Mouse (Mus musculus) urinary bladder, postnatal 4 days (tissue): ENCODE data around the gene Rap1gap2.

Source experiments
- DNase-seq, 2 experiments: peaks; one replicate each; pipeline ENCODE4 v3.0.0; 2021 to 2022; ENCODE audit warnings: low spot score in 2 of 2

The Rap1gap2 gene

GRCm38 (mm10) chr11:74537352-74537751 is 73.4 kb downstream of the Rap1gap2 start:
- no peak for DNase-seq

- DNase-seq, result no peak
Observed at GRCm38 (mm10) chr11:74536140-74536842, 74.4 kb downstream of the Rap1gap2 start.

- no peak for DNase-seq
Observed at GRCm38 (mm10) chr11:74534380-74534779, 76.3 kb downstream of the Rap1gap2 start.

- DNase-seq, result no peak
Observed at GRCm38 (mm10) chr11:74533050-74533449, 77.7 kb downstream of the Rap1gap2 start.

- no peak for DNase-seq
Observed at GRCm38 (mm10) chr11:74532401-74532800, 78.3 kb downstream of the Rap1gap2 start.

GRCm38 (mm10) chr11:74531725-74532124 is 79.0 kb downstream of the Rap1gap2 start:
- no peak for DNase-seq

- no peak for DNase-seq
Observed at GRCm38 (mm10) chr11:74529803-74530202, 80.9 kb downstream of the Rap1gap2 start.

GRCm38 (mm10) chr11:74527555-74527954 is 83.2 kb downstream of the Rap1gap2 start:
- DNase-seq, result no peak

GRCm38 (mm10) chr11:74526180-74527158 is 84.2 kb downstream of the Rap1gap2 start:
- no peak for DNase-seq

- no peak for DNase-seq
Observed at GRCm38 (mm10) chr11:74525605-74526004, 85.1 kb downstream of the Rap1gap2 start.

GRCm38 (mm10) chr11:74525205-74525604 is 85.5 kb downstream of the Rap1gap2 start:
- DNase-seq, result no peak

GRCm38 (mm10) chr11:74524050-74524965 is 86.4 kb downstream of the Rap1gap2 start:
- no peak for DNase-seq

- DNase-seq, result no peak
Observed at GRCm38 (mm10) chr11:74523210-74523951, 87.3 kb downstream of the Rap1gap2 start.

GRCm38 (mm10) chr11:74522487-74523209 is 88.1 kb downstream of the Rap1gap2 start:
- peak in 1 of 2 experiments; percentile 46 for DNase-seq

GRCm38 (mm10) chr11:74521981-74522486 is 88.7 kb downstream of the Rap1gap2 start:
- DNase-seq, result peak in 1 of 2 experiments; percentile 22

GRCm38 (mm10) chr11:74520201-74520600 is 90.5 kb downstream of the Rap1gap2 start:
- no peak for DNase-seq

GRCm38 (mm10) chr11:74516112-74516511 is 94.6 kb downstream of the Rap1gap2 start:
- DNase-seq, result no peak

GRCm38 (mm10) chr11:74515046-74515445 is 95.7 kb downstream of the Rap1gap2 start:
- no peak for DNase-seq

- no peak for DNase-seq
Observed at GRCm38 (mm10) chr11:74512595-74512994, 98.1 kb downstream of the Rap1gap2 start.

- DNase-seq, result no peak
Observed at GRCm38 (mm10) chr11:74506275-74506674, 104.4 kb downstream of the Rap1gap2 start.
